Mouse (Mus musculus) cerebellum, adult 2 months (tissue): ENCODE results near the gene Mrrf. TPM values are rescaled to one million over a fixed set of nuclear protein-coding genes. Genes with fewer than 3 reads are reported as not detected.

Experiments
- DNase-seq, 2 experiments: peaks; one replicate each; pipeline ENCODE4 v3.0.0; 2021
- H3K27ac ChIP-seq: fragments of 200-500 bp; 2 replicates; pipeline ENCODE4 v1.5.1; 2012; ENCODE audit warnings: low read length, control low read depth, inconsistent platforms; ENCODE audit not compliant: insufficient read depth
- H3K27me3 ChIP-seq: fragments of 200-500 bp; 2 replicates; pipeline ENCODE4 v1.6.1; 2012; ENCODE audit warnings: inconsistent platforms, mild to moderate bottlenecking, low read length, moderate library complexity; ENCODE audit not compliant: control insufficient read depth, insufficient read depth
- H3K4me1 ChIP-seq: fragments of 200-500 bp; 2 replicates; pipeline ENCODE4 v1.6.1; 2011; ENCODE audit warnings: low read length; ENCODE audit not compliant: control insufficient read depth, insufficient read depth
- H3K4me3 ChIP-seq: fragments of 200-500 bp; replicated peaks from 2 replicates; pipeline ENCODE3; 2011; ENCODE audit warnings: mild to moderate bottlenecking, low read depth, low read length, control low read depth; ENCODE audit not compliant: insufficient read depth
- CTCF ChIP-seq: fragments of 200-500 bp; IDR thresholded peaks from 2 replicates; pipeline ENCODE4 v1.5.1; 2011; ENCODE audit warnings: low read depth, mild to moderate bottlenecking, control low read depth, low read length, moderate library complexity, borderline replicate concordance; ENCODE audit not compliant: insufficient read depth
- POLR2A ChIP-seq: fragments of 200-500 bp; IDR thresholded peaks from 2 replicates; pipeline ENCODE4 v1.6.1; 2011; ENCODE audit warnings: low read length, control low read depth, borderline replicate concordance; ENCODE audit not compliant: insufficient read depth
- WGBS: fragments of 180-500 bp; shearing (Covaris S2); methylation state at CpG from one replicate; pipeline ENCODE4 v1.1.7; 2018; 5-methylcytosine and 5-hydroxymethylcytosine counted together
- polyA plus RNA-seq: library from polyadenylated mRNA; depleted of rRNA; stranded (reverse); fragments of >200 nt; gene quantifications from 2 replicates; pipeline ENCODE4 v1.2.3, GENCODE M21; 2012; rRNA removed

The Mrrf gene
- polyA plus RNA-seq, 1 experiment, result 25.1 TPM

GRCm38 (mm10) chr2:36230366-36230765, 94.2 kb downstream of the Mrrf start, which contains the start of gene Ptgs1:
Gene Ptgs1, plus strand, starts transcription at chr2:36230426.
- DNase-seq, result peak in 1 of 2 experiments; percentile 24
- Histone ChIP-seq H3K27ac (no peak within 1 kb of the TSS), H3K4me3 (peak within 1 kb of the TSS; percentile 40), H3K4me1 (peaks cover 10% of the 10 kb centered on the region), H3K27me3 (no peaks in the 10 kb centered on the region)
- 1% methylated on average over 18 of the region's 18 CpGs for WGBS
- TF ChIP-seq POLR2A, result no peak
- TF ChIP-seq CTCF, result no peak

GRCm38 (mm10) chr2:36230967-36231366, 94.8 kb downstream of the Mrrf start:
- TF ChIP-seq POLR2A (no peak), CTCF (no peak)
- Histone ChIP-seq H3K27me3 (no peaks in the 10 kb centered on the region), H3K27ac (no peak overlapping the region), H3K4me3 (no peak overlapping the region), H3K4me1 (peaks cover 15% of the 10 kb centered on the region)
- DNase-seq, result no peak
- WGBS, result 47% methylated on average over 9 of the region's 10 CpGs

- peaks cover 25% of the 10 kb centered on the region for H3K4me1 ChIP-seq
- H3K27ac ChIP-seq, result no peak overlapping the region
- no peak overlapping the region for H3K4me3 ChIP-seq
- H3K27me3 ChIP-seq, result no peaks in the 10 kb centered on the region
- 82% methylated on average over 7 of the region's 7 CpGs for WGBS
- TF ChIP-seq POLR2A (no peak), CTCF (no peak)
- no peak for DNase-seq
Measured at GRCm38 (mm10) chr2:36234526-36235368, 98.6 kb downstream of the Mrrf start.

DNA sequence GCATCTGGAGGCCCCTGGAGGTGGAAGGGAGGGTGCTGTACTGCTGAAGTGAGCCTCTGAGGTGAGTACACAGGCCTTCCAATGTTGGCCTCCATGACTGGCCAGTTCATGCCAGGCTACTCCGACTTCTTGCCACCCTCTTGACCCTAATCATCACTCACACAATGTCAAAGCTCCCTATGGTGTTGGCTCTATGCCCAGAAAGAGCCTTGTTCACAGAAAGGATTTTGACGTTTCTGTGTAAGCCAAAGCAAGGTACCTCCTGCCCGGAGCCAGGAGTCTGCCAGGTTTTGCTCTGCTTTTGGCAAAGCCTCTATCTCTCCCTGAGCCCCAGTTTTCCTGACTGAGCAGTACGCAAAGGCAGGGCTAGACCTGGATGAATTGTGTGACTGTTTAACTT, 99.7 kb downstream of the Mrrf start:
- Histone ChIP-seq H3K4me3 (no peak overlapping the region), H3K27me3 (no peaks in the 10 kb centered on the region), H3K27ac (no peak overlapping the region), H3K4me1 (peaks cover 18% of the 10 kb centered on the region)
- under 1% methylated on average over 4 of the region's 4 CpGs for WGBS
- TF ChIP-seq POLR2A, result no peak
- TF ChIP-seq CTCF, result no peak
- peak; percentile 78 to 93 for DNase-seq

GRCm38 (mm10) chr2:36236889-36237288, 100.7 kb downstream of the Mrrf start:
- no peak overlapping the region for H3K27ac ChIP-seq
- no peaks in the 10 kb centered on the region for H3K27me3 ChIP-seq
- no peak overlapping the region for H3K4me3 ChIP-seq
- WGBS, result 91% methylated on average over 5 of the region's 5 CpGs
- peaks cover 18% of the 10 kb centered on the region for H3K4me1 ChIP-seq
- TF ChIP-seq CTCF, result no peak
- DNase-seq, result no peak

DNA sequence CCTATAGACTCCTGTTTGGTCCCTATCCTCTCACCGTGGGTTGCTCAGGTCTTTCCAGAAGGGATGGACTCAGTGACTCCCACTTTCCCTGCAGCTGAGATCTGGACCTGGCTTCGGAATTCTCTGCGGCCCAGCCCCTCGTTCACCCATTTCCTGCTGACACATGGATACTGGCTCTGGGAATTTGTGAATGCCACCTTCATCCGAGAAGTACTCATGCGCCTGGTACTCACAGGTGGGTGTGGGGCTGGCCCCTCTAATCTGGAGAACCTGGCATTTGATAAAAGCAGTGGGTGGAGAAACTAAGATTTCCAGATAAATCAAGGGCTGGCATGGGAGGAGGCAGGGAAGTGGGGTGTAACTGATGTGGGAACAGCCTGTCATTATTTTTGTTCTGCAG, 101.4 kb downstream of the Mrrf start:
- no peaks in the 10 kb centered on the region for H3K27me3 ChIP-seq
- H3K4me1 ChIP-seq, result peaks cover 21% of the 10 kb centered on the region
- no peak overlapping the region for H3K27ac ChIP-seq
- no peak for DNase-seq
- 95% methylated on average over 6 of the region's 6 CpGs for WGBS
- no peak overlapping the region for H3K4me3 ChIP-seq
- TF ChIP-seq POLR2A (no peak), CTCF (no peak)

- no peaks in the 10 kb centered on the region for H3K27me3 ChIP-seq
- no peak for DNase-seq
- H3K4me1 ChIP-seq, result peaks cover 25% of the 10 kb centered on the region
- H3K27ac ChIP-seq, result no peak overlapping the region
- TF ChIP-seq CTCF (no peak), POLR2A (no peak)
- no peak overlapping the region for H3K4me3 ChIP-seq
- 76% methylated on average over 3 of the region's 3 CpGs for WGBS
Measured at GRCm38 (mm10) chr2:36238467-36238866, 102.3 kb downstream of the Mrrf start.

- H3K27me3 ChIP-seq, result no peaks in the 10 kb centered on the region
- no peak for DNase-seq
- 87% methylated on average over 2 of the region's 2 CpGs for WGBS
- no peak for TF ChIP-seq POLR2A
- TF ChIP-seq CTCF, result no peak
- peaks cover 25% of the 10 kb centered on the region for H3K4me1 ChIP-seq
- no peak overlapping the region for H3K27ac ChIP-seq
- H3K4me3 ChIP-seq, result no peak overlapping the region
Measured at GRCm38 (mm10) chr2:36238951-36239350, 102.8 kb downstream of the Mrrf start.

Other genes starting within 250 kb of the Mrrf start
- 21.4 and 24.0 TPM in 2 replicates for gene Ttll11, start 156.5 kb upstream of the Mrrf start, polyA plus RNA-seq
- gene Ndufa8, start 87.0 kb upstream of the Mrrf start, polyA plus RNA-seq, result 241 and 249 TPM in 2 replicates
- gene Morn5, start 86.9 kb upstream of the Mrrf start, polyA plus RNA-seq, result 2.5 and 2.6 TPM in 2 replicates
- gene Lhx6, start 31.0 kb upstream of the Mrrf start, polyA plus RNA-seq, result 0.13 and 0.24 TPM in 2 replicates
- 48.9 and 51.7 TPM in 2 replicates for gene Rbm18, start 384 bp downstream of the Mrrf start, polyA plus RNA-seq
- 6.5 and 9.3 TPM in 2 replicates for gene Ptgs1, start 94.0 kb downstream of the Mrrf start, polyA plus RNA-seq
- gene Olfr338, start 237.1 kb downstream of the Mrrf start, polyA plus RNA-seq, result 0.08 TPM in 1 of 2 replicates, not detected in the other